Mouse (Mus musculus) lung, embryonic 14.5 days (tissue): ENCODE results near the gene Fbxo47. TPM values are rescaled to one million over a fixed set of nuclear protein-coding genes. Genes with fewer than 3 reads are reported as not detected.
"Not testable (repeated sequence)": the region's sequence is repeated elsewhere in the genome, so short reads cannot be mapped to it uniquely, and the experiment has no call there.

Experiments used
- ATAC-seq: fragments of 200-750 bp; cut with Nextera tagmentation; 2 replicates; pipeline ENCODE4 v1.8.0; 2017; ENCODE audit warnings: mild to moderate bottlenecking, moderate TSS enrichment, moderate library complexity; ENCODE audit not compliant: insufficient read depth
- DNase-seq: peaks from one replicate; pipeline ENCODE4 v3.0.0-alpha.2; 2015
- H3K27ac ChIP-seq: fragments of 300-500 bp; sonication (generic); 2 replicates; pipeline ENCODE4 v1.5.1; 2014; ENCODE audit warnings: low read depth, mild to moderate bottlenecking, moderate library complexity
- H3K27me3 ChIP-seq: fragments of 300-500 bp; sonication (generic); 2 replicates; pipeline ENCODE4 v1.6.1; 2014; ENCODE audit warnings: low read length, control low read depth; ENCODE audit not compliant: insufficient read depth
- H3K36me3 ChIP-seq: fragments of 300-500 bp; sonication (generic); 2 replicates; pipeline ENCODE4 v1.6.1; 2014; ENCODE audit warnings: control low read depth; ENCODE audit not compliant: insufficient read depth
- H3K4me1 ChIP-seq: fragments of 300-500 bp; sonication (generic); 2 replicates; pipeline ENCODE4 v1.6.1; 2014; ENCODE audit warnings: antibody characterized with exemption, control low read depth; ENCODE audit not compliant: insufficient read depth
- H3K4me2 ChIP-seq: fragments of 300-500 bp; sonication (generic); 2 replicates; pipeline ENCODE4 v1.6.1; 2014; ENCODE audit warnings: mild to moderate bottlenecking
- H3K4me3 ChIP-seq: fragments of 300-500 bp; sonication (generic); 2 replicates; pipeline ENCODE4 v1.5.1; 2014; ENCODE audit warnings: low read depth, low read length
- H3K9ac ChIP-seq: fragments of 300-500 bp; sonication (generic); 2 replicates; pipeline ENCODE4 v1.6.1; 2014
- H3K9me3 ChIP-seq: fragments of 300-500 bp; sonication (generic); 2 replicates; pipeline ENCODE4 v1.6.1; 2016; ENCODE audit warnings: low read depth, low read length, control low read depth
- CTCF ChIP-seq: IDR thresholded peaks from 2 replicates; pipeline ENCODE4 v1.5.1; 2016; ENCODE audit warnings: antibody characterized with exemption, low read depth
- WGBS: fragments of 180-500 bp; shearing (Covaris S2); extraction: QIAGEN DNeasy Blood & Tissue Kit; methylation state at CpG from one replicate; pipeline ENCODE4 v1.1.7; 2014; 5-methylcytosine and 5-hydroxymethylcytosine counted together
- polyA plus RNA-seq: library from polyadenylated mRNA; unstranded; fragments of >200 nt; fragmentation: Nextera tagmentation; extraction: Ambion mirVana; gene quantifications from 2 replicates; pipeline ENCODE4 v1.2.1, GENCODE M21; 2014

Gene Fbxo47
- polyA plus RNA-seq, 1 experiment from 2014 or later: 0.84 TPM

DNA sequence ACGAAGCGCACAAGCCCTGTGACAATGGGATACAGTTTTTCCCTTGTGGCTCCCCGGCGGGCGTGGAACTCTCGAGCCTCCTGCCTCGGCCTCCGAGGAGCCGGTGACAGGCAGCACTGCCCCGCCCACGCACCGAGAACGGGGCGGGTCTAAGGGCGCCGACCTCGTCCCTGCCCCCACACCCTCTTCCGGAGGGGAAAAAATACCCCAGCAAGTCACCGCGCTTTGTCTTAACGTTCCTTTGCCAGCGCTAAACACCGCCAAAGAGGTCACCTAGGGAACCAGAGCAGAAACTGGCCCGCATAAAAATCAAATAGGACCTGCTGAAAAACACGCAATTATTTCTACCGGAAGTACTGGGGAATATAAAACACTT lies 424 bp downstream of the Fbxo47 start:
- DNase-seq (peak; percentile 83), ATAC-seq (peak; percentile 41)
- 7% methylated on average over 26 of the region's 26 CpGs for WGBS

DNA sequence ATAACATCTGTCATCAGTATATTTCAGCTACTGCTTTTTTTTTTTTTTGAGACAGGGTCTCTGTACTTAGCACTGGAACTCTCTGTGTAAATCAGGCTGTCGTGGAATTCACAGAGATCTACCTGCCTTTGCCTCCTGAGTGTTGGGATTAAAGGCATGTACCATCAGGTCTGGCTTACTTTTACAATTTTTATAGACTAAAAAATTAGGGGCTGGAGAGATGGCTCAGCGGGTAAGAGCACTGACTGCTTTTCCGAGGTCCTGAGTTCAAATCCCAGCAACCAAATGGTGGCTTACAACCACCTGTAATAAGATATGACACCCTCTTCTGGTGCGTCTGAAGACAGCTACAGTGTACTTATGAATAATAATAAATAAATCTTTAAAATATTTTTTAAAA lies 3.6 kb downstream of the Fbxo47 start:
- no peaks in the 10 kb centered on the region for H3K4me1 ChIP-seq
- H3K9ac ChIP-seq: no peak overlapping the region
- no peak overlapping the region for H3K4me3 ChIP-seq
- H3K27ac ChIP-seq: no peak overlapping the region
- no peak for TF ChIP-seq CTCF
- H3K36me3 ChIP-seq: no peaks in the 10 kb centered on the region
- ATAC-seq (no peak), DNase-seq (no peak)
- H3K9me3 ChIP-seq: peaks cover 6% of the 10 kb centered on the region; the same call in 1 of the 2 replicates
- WGBS: 85% methylated on average over 4 of the region's 4 CpGs
- no peaks in the 10 kb centered on the region for H3K27me3 ChIP-seq
- no peak overlapping the region for H3K4me2 ChIP-seq

More for the DNA sequence above, 424 bp downstream of the Fbxo47 start:
- Histone ChIP-seq H3K9ac (peak overlapping the region; percentile 44), H3K36me3 (no peaks in the 10 kb centered on the region), H3K27ac (peak overlapping the region; percentile 85), H3K27me3 (no peaks in the 10 kb centered on the region), H3K4me1 (no peaks in the 10 kb centered on the region), H3K9me3 (peaks cover 6% of the 10 kb centered on the region; the same call in 1 of the 2 replicates), H3K4me3 (peak overlapping the region; percentile 44), H3K4me2 (peak overlapping the region; percentile 67)
- TF ChIP-seq CTCF: no peak

DNA sequence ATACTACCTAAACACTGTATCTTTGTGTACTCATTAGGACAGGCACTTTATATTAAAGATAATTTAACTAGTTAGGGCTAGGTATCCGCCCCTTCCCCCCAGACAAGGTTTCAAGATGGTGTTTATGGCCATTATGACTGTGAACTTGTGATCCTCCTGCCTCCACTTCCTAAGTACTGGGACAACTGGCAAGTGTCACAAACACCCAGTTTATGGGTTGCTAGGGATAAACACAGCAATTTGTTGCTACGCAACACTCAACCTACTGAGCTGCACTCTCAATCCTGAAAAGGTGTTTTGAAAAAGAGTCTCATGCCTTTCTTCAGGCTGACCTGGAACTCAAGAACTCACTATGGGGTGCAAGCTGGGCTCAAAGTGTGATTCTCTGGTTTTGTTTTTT lies 6.6 kb downstream of the Fbxo47 start:
- no peaks in the 10 kb centered on the region for H3K27me3 ChIP-seq
- ATAC-seq (0 out of 2 replicates have a peak, but pooled peaks have one; percentile 44), DNase-seq (peak; percentile 76)
- no peak for TF ChIP-seq CTCF
- no peak overlapping the region for H3K4me2 ChIP-seq
- H3K36me3 ChIP-seq: no peaks in the 10 kb centered on the region
- H3K9ac ChIP-seq: no peak overlapping the region
- no peaks in the 10 kb centered on the region for H3K9me3 ChIP-seq
- no peak overlapping the region for H3K27ac ChIP-seq
- no peaks in the 10 kb centered on the region for H3K4me1 ChIP-seq
- H3K4me3 ChIP-seq: no peak overlapping the region
- WGBS: 44% methylated on average over 2 of the region's 2 CpGs

DNA sequence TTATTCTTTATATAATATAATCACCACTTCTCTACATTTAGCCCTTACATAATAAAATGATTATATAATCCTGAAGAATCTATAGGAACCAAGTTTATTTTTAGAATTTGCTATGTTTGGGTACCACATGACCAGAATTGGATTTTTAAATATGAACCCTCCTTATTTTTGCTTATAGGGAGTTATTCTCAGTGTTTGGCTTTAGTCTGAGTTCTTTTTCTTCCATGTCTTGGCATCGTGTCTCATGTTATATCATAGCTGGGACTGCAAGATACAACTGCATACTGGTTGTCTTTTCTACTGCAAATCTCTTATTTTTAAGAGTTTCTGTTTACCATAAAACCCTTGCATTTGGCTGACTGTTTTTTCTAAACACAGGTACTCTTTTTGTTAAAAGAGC lies 9.6 kb downstream of the Fbxo47 start:
- H3K9ac ChIP-seq: no peak overlapping the region
- H3K9me3 ChIP-seq: no peaks in the 10 kb centered on the region
- no peak overlapping the region for H3K4me3 ChIP-seq
- H3K4me1 ChIP-seq: no peaks in the 10 kb centered on the region
- WGBS: 85% methylated on average over 1 of the region's 1 CpGs
- no peak overlapping the region for H3K27ac ChIP-seq
- no peaks in the 10 kb centered on the region for H3K27me3 ChIP-seq
- H3K4me2 ChIP-seq: no peak overlapping the region
- DNase-seq (no peak), ATAC-seq (no peak)
- no peak for TF ChIP-seq CTCF
- no peaks in the 10 kb centered on the region for H3K36me3 ChIP-seq

DNA sequence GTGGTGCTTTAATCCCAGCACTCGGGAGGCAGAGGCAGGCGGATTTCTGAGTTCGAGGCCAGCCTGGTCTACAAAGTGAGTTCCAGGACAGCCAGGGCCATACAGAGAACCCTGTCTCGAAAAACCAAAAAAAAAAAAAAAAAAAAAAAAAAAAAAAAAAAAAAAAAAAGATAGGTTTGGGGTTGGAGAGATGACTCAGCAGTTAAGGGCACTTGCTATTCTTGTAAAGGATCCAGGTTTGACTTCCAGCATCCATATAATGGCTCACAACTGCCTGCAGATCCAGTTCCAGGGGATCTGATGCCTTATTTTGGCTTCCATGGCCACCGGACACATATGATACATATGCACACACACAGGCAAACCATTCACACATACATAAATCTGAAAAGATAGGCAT lies 11.6 kb downstream of the Fbxo47 start:
- not testable (repeated sequence) for H3K4me1 ChIP-seq, DNase-seq, H3K36me3 ChIP-seq, H3K27ac ChIP-seq, H3K4me3 ChIP-seq, ATAC-seq, H3K4me2 ChIP-seq, H3K9me3 ChIP-seq, H3K9ac ChIP-seq, H3K27me3 ChIP-seq
- 87% methylated on average over 5 of the region's 5 CpGs for WGBS

DNA sequence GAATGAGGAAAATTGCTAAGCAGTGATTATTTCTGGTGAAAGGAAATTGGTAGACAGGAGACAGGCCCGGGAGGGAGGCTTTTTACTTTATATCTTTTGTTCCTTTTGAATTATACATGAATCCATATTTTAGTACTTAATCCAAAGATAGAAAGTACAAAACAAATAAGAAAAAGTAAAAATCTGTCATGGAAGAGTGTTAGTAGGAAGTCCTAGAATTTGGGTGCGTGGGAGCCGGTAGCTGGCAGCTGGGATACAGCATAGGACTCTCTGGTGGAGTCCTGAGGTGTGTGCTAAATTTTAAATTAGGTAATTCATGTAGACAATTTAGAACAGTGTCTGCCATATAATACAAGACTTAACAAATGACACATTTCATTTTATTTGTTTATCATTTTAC lies 16.4 kb downstream of the Fbxo47 start:
- DNase-seq: no peak
- WGBS: 85% methylated on average over 3 of the region's 3 CpGs

DNA sequence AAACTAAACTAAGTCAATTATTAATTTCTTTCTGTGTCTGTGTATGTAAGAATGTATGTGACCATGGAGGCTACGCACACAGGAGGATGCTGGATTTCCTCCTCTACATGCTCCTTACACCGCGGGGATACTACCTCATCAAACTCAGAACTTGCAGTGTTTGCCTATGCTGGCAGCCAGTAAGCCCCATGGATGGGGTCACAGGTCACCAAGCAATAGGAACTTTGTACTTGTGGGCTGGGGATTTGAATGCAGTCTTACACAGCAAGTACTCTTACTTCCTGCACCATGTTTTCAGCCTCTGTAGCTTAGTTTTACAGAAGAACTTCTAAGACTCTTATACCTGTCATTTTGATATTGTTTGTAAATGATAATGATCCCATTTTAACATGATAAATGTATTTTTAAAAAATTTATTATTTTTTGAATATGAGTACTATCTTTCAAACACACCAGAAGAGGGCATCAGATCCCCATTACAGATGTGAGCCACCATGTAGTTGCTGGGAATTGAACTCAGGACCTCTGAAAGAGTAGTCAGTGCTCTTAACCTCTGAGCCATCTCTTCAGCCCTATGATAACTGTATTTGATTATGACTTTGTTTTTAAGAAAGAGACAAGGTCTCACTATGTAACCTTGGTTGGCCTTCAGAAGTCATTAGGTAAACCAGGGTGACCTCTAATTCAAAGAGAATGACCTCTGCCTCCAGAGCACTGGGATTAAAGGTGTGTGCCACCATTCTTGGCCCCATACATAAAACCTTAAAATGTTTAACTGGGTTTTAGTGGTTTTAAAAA lies 17.7 kb downstream of the Fbxo47 start:
- H3K9ac ChIP-seq: no peak overlapping the region
- no peak for ATAC-seq
- H3K4me3 ChIP-seq: no peak overlapping the region
- H3K27ac ChIP-seq: no peak overlapping the region
- H3K36me3 ChIP-seq: no peaks in the 10 kb centered on the region
- WGBS: 84% methylated on average over 3 of the region's 3 CpGs
- DNase-seq: no peak
- no peaks in the 10 kb centered on the region for H3K9me3 ChIP-seq
- no peak for TF ChIP-seq CTCF
- no peaks in the 10 kb centered on the region for H3K4me1 ChIP-seq
- H3K4me2 ChIP-seq: no peak overlapping the region
- no peaks in the 10 kb centered on the region for H3K27me3 ChIP-seq

More for the DNA sequence above, 16.4 kb downstream of the Fbxo47 start:
- no peaks in the 10 kb centered on the region for H3K4me1 ChIP-seq
- TF ChIP-seq CTCF: no peak
- no peak overlapping the region for H3K4me3 ChIP-seq
- H3K4me2 ChIP-seq: no peak overlapping the region
- H3K9ac ChIP-seq: no peak overlapping the region
- no peaks in the 10 kb centered on the region for H3K36me3 ChIP-seq
- ATAC-seq: no peak
- H3K27ac ChIP-seq: no peak overlapping the region
- H3K27me3 ChIP-seq: no peaks in the 10 kb centered on the region
- no peaks in the 10 kb centered on the region for H3K9me3 ChIP-seq
